Mouse (Mus musculus) thymus, postnatal 0 days (tissue): ENCODE results near the gene Parp14. TPM values are rescaled to one million over a fixed set of nuclear protein-coding genes. Genes with fewer than 3 reads are reported as not detected.

Source experiments
- DNase-seq: peaks from one replicate; pipeline ENCODE4 v3.0.0-alpha.2; 2015; ENCODE audit warnings: low spot score
- polyA plus RNA-seq: library from polyadenylated mRNA; unstranded; fragments of >200 nt; fragmentation: Nextera tagmentation; extraction: Ambion mirVana; gene quantifications from 2 replicates; pipeline ENCODE4 v1.2.1, GENCODE M21; 2015

Gene Parp14
- polyA plus RNA-seq, 1 experiment from 2014 or later = 5.3 TPM

DNA sequence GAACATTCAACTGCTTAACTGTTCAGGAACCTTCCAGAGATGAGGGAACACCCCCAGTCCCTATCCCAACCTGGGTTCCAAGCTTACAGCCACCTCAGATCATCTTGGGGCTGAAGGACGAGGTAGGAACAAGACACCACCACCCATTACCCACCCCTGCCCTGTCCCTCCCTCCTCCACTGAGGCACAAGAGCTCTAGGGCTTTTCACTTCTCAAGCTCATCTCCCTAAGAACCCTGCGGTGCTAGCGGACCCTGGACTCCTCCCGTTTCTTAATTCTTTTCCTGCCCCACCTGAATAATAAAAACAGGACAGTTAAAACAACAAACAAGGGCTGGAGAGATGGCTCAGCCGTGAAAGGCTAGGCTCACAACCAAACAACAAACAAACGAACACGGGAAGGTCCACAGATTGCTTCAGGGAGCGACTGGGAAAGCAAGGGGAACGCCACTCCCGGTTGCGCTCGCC lies 730 bp downstream of the Parp14 start:
- DNase-seq = peak; percentile 25

DNA sequence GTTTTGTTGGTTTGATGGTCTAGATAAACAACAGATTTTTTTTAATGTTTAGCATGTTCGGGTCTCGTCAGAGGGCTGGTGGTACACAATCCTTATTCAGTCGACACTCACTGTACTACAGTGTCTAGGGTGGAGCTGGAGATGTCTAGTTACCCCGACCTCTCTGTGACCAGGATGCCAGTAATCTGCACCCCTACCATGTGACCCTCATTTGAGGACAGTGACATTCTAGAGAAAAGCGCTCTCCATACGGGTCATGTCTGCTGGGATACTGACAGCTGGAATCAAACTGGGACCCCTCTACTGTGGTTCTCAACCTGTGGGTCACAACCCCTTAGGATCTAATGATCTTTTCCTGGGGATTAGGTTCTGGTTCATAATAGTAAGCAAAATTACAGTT lies 1.7 kb downstream of the Parp14 start:
- DNase-seq = no peak

DNA sequence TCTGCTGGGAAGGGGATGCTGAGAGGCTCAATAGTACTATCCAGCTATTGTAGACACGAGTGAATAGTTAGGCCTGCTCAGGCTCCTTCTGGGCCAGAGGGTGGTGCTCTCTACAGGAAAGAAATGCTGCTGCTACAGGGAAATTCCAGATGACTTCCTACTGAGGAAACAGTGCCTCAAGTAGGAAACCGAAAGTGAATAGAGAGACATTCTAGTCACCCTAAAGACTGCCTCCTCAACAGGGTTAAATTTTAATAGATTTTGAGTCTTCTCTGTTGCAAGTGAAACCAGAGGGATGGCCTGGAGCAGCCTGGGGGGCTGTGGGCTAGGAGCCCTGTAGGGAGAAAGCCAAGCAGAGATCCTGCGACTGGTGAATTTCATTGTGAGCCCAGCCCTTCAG lies 2.2 kb downstream of the Parp14 start:
- no peak for DNase-seq

DNA sequence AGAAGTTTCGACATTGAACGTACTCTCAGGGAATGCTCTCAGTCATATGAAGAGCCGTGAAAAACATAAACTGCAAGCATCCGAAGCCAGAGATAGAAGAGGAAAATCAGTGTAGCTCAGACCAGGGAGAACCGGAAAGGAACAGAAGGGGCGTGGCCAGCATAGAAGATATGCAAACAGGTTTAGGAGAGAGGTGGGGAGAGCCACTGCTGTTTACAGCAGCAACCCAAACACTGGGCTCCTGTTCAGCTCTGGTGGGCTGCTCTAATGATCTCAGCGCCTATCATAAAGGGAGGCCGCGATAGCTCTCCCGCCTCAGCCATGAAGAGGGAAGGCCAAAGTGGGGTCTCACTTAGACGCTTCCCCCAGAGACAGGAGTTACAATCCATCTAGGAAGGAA lies 3.6 kb downstream of the Parp14 start:
- no peak for DNase-seq

DNA sequence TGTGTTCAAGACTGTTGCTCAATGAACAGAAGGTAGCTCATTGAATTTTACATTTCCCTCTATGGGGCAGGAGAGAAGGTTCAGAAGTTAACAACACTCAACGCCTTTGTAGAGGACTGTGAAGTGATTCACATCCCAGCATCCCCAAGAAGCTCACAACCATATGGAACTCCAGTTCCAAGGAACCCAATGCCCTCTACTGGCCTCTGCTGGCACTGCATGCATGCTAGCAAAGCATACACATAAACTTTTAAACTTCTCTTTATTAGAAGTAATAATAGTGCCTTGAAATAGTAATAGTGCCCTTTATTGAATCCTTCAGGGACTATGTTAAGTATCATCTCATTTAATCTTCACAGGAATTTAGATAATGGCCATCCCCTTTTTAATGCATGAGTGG lies 9.3 kb downstream of the Parp14 start:
- no peak for DNase-seq

DNA sequence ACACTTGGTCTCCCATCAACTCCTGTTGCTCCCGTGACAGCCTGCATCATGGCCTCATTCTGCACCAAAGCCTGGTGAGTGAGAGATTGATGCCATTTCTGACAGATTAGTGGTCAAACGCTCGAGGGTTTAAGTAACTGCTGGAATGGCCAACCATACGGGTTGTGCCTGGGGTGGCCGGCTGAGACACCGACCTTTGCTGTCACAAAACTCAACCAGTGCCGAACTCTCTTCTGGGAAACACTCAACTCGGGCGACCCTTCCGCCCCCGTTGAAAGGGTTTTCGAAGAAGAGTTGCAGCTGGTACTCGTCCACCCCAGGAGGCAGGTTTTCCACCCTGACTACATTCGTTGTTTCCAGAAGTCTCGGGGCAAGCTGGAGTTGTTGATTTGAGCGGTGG lies 11.1 kb downstream of the Parp14 start:
- no peak for DNase-seq

DNA sequence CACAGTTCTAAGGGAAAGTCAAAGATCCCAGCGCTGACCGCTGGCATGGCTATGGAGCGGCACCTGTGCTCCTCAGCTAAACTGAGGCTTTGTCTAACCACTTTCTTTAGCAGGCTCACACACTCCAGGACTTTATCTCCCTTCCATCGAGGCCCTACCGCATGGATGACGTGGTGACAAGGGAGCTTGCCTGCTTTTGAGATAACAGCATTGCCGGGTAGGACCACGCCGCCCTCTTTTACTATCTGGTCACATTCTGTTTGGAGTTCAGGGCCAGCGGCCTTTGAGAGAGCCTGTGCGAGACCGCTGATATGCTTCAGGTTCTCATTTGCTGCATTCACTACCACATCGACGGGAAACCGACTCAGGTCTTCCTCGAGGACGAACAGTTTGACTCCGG lies 14.6 kb downstream of the Parp14 start:
- DNase-seq = no peak

DNA sequence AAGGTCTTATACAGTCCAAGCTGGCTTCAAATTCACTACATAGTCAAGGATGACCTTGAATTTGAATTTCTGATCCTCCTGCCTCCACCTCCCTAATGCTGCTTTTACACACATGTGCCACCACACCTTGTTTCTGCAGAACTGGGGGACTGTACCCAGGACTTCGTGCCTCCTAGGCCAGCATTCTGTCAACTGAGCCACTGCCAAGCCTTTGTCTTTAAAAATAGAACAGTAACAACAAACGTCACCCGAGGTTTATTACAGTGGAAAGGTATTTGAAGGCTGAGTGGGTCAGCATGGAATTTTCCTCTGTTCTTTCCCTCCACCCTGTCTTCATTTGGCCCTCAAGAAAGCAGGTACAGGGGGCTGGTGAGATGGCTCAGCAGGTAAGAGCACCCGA lies 15.5 kb downstream of the Parp14 start:
- no peak for DNase-seq

DNA sequence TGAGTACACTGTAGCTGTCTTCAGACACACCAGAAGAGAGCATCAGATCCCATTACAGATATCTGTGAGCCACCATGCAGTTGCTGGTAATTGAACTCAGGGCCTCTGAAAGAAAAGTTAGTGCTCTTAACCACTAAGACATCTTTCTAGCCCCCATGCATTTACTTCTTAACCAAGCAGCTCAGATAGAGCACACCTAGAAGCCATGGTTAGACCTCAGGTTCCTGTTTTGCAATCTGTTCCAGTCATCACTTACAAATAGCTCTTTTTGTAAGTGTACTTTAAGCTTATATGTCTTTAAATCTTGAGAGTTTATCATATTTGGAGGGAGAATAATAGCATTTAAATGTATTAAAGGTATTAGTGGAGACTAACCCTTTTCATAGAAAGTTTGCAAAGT lies 24.2 kb downstream of the Parp14 start:
- DNase-seq = no peak

DNA sequence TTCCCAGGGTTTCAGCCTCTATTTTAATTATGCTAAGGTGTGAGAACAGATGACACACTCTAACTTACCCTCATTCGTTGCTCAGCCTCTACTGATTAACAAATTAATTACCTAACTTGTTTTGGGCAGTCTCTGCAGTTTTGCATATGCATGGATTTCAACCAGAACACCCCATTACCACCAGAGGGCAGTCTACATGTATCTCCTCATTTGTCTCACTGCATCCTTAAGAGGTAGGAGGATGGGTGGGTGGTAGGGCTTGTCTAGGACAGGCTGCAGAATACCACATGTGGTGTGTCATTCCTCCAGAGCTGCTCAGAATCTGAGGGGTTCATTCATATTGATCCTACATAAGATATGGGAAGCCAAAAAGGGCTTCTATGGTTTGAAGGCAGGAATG lies 31.7 kb downstream of the Parp14 start:
- DNase-seq = peak; percentile 67

DNA sequence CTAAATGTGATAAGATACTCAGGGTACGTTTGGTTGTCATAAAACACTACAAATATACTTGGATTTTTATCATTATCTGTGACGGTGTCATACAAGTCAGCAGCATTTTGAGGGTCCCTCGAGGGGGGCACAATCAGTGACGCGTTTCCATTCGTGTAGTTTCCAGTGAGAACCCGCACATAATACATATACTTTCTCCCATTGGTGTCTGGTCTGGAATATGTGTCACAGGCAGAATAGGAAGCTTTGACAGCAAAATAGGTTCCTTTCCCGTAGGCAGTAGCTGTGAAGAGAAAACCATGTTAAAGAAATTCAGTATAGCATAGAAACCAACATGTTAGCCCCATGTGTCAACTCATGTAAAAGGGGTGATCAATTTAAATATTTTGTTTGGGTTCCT lies 36.7 kb downstream of the Parp14 start:
- no peak for DNase-seq

DNA sequence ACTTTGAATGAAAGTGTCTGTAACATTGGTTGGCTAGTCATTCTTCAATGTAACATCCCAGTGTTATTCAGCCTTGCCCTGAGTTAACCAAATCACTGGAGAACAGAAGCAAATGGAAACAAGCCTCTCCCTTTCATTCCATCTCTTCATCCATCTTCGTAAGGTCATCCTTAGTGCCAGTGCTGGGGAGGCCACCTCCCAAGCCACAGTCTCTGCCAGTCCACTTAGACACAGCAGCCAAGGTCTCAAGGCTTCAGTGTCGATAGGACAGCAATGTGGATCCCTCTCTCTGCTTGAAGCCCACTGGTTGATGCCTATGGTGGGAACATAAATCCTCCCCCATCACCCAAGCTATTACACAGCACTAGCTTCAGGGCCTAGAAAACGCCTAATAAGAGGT lies 38.4 kb downstream of the Parp14 start:
- no peak for DNase-seq

DNA sequence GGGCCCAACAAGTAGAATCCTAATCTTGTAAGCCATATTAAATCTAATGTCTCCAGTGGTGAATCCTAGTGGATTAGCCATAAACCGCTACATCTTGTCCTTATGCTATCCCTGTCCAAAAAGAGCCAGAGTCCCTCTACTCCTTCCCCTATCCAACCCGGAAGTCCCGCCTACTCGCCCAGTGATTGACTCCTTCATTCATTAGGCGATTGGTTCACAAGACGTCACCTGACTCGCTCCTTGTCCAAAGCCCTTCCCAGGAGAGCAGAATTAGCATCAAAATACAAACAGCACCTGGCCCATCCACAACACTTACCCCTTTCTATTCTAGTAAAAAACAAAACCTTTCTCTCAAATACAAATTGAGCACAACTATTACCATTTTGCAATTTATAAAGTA lies 41.3 kb downstream of the Parp14 start:
- no peak for DNase-seq

DNA sequence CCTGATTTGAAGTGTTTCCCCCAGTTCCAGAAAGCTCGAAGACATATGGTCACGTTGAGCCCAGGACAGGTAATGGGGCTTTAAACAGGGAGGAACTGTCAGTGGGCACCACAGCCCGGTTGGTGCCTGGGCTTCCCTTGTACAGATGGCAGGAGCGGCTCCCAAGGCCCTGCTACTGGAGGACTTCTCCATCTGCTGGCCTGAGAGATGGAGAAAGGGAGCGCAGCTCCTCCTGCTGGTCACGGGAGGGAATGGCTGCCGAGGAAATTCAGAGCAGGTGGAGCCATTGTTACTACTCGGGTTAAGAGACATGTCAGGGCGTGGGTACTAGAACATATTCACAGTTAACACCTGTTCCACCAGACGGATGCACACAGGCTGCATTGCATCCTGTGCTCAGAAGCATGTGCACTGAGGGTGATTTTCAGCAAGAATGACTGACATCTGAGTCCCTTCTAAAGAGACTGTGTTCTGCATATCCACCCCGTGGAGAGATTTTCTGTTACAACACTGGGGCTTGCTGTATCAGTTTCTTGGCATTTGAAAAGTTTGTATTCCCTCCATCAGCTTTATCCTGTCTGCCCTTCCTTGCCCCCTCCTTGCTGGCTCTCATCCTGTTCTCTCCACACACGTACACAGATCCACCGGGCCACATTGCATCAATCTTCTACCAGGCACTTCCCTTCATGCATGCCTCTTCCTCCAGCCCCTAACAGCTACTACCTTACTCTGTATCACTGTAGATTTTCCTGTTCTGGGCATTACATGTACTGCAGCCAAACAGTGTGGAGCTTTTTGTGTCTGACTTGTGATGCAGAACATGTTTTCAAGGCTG lies 53.9 kb downstream of the Parp14 start:
- DNase-seq = peak; percentile 89

DNA sequence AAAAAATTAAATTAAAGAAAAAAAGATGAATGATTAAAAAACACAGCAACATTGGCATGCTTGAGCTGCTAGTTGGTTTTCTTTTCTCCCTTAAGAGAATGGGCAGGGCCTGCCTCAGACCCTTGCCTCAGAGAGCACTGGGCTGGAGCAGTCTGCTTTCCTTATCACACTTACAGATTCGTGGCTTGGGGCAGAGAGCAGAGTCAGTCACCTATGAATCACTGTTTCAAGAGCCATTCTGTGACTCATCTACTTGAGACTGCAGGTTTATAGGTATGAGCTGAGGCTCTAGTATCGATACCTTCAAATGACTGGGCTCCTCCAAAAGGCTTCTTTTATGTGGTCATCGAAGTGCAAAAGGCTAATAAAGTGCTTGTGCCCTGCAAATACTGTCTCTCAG lies 58.2 kb downstream of the Parp14 start:
- DNase-seq = no peak

DNA sequence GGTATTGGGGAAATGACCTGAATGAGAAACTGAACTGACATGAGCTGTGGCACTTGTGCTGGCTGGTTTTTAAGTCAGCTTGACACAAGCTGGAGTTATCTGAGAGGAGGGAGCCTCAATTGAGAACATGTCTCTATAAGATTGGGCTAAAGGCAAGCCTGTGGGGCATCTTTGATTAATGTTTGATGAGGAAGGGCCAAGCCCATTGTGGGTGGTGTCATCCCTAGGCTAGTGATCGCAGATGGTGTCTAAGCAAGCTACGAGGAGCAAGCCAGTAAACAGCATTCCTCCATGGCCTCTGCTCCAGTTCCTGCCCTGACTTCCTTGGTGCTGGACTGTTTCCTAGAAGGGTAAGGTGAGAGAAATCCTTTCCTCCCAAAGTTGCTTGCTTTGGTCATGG lies 62.5 kb downstream of the Parp14 start:
- no peak for DNase-seq

DNA sequence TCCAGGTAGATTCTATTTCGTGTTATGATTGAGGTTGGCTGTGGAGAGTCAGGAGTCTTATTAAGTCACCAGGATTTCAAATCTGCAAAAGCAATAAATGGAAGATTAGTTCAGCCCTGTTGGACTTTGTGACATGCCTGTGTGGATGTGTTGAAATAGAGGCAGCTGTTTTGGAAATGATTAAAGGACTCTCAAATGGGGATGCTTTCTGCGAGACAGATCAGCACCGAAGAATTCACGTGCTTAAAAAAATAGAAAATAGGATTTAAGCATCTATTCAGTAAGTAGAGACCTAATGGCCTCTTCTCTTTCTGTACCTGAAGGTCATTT lies 63.7 kb downstream of the Parp14 start:
- no peak for DNase-seq

DNA sequence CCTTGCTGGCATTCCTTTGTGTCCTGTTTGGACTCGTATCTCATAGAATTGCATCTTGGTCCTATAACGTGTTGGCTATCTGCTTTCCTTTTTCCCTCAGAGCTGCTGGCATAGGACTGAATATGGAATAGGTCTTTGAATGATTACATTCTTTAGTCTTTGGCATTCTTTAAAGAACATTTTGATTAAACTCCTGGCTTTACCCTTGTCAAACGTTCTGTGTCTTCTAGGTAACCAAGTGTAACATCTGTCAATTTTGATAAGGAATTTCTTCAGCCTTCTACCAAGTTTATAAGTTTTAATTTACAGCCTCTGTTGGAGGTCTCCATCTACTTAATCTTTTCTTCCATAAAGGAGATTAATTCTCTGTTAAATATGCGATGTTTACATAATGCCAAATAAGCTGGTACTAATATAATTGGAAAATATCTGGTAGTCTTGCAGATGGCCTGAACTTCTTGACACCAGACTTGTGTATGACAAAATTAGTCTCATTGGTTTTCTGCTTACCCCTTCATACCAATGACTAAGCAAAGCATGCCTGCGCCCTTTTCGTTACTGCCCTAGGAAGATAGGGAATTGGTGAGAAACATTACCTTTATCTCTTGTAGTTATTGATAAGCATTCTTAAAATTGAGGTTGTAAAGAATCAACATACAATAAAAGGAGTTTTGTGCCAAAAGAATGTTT lies 64.2 kb downstream of the Parp14 start:
- DNase-seq = no peak

DNA sequence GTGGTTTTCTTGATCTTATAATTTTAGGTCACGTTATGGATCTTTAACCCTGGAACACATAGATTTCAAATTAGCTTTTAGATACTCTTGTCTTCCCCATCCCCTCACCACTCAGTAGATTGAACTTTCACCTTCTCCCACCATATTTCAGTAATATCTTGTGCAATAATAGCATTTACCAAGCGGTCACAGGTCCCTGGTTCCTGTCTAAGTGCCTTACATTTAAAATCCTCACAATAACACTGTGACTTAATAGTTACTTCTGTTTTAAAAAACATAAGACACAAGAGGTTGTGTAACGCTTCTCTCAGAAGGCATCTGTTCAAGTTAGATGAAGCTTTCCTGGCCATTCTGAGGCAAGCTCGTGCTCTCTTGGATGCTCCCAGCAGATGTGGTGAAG lies 67.6 kb downstream of the Parp14 start:
- DNase-seq = no peak

DNA sequence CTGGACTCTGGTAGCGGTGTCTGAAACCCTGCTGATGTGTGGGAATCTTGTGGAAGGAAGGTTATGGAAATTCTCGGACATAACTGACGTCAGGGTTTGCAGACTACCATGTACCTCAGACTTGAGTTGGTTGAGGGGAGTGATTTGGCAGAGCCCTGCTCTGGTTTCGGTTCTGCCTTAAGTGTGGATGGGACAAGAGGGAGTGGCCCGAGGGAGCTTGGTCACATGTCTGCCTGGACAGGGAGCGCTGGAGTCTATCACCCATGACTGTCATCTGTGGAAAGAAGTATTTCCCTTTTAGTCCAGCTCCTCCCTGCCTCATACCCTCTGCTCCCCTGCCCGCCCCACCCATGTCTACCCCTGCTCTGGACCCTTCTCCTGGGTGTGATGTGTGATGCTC lies 69.2 kb downstream of the Parp14 start:
- no peak for DNase-seq

DNA sequence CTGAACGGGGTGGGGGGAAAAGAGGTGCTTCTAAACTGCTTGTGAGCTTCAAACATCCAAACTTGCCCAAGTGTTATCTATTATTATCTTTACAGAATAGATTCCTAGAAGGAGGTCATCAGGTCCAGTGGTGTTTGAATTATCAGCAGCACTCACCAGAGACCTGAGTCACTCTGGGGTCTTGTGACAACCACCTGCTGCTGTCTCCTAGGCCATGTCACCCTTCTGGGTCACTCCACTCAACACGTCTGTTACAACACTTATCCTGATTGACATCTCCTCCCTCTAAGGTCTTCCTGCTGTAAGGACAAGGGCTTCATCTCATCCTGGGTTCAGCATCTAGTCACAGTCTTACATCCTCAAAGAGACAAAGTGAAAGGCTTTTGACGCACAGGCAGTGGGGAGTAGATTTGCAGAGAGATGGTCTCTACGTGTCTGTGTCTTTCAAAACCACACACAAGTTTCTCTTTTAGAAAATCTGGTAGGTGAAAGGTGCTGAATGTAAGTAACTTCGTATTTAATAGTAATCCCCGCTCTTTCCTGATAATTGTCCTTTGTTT lies 79.3 kb downstream of the Parp14 start:
- no peak for DNase-seq

DNA sequence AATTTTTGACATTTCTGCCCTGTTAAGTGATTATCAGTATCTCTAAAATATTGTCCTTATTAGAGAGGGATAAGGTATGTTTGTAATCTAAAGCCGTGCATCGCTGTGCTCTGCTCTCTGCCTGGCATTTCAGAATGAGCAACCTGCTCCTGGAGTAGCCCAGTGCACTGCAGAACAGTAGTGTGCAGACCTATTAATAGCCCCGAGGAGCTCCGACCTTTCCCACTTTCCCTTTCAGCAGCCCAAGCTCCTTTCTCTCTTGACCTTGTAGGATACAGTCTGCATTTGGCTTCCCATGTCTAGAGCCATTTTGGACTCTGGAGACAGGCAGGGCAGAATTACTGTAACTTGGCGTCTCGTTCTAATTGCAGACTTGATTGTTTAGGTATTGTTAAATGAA lies 83.0 kb downstream of the Parp14 start:
- DNase-seq = no peak
